Mouse (Mus musculus) intestine, embryonic 14.5 days (tissue): Measurements from ENCODE around the gene Rpn1. TPM values are rescaled to one million over a fixed set of nuclear protein-coding genes. Genes with fewer than 3 reads are reported as not detected.

ENCODE experiments used
- ATAC-seq: fragments of 200-750 bp; cut with Nextera tagmentation; replicated peaks from 2 replicates; pipeline ENCODE4 v1.8.0; 2017; ENCODE audit warnings: low read depth, moderate number of reproducible peaks, moderate TSS enrichment, moderate library complexity; ENCODE audit not compliant: low FRiP score, low TSS enrichment
- DNase-seq: peaks from one replicate; pipeline ENCODE4 v3.0.0-alpha.2; 2018; ENCODE audit warnings: low spot score
- H3K27ac ChIP-seq: fragments of 300-500 bp; sonication (generic); 2 replicates; pipeline ENCODE4 v1.5.1; 2014; ENCODE audit warnings: low read depth, mild to moderate bottlenecking, control low read depth
- H3K27me3 ChIP-seq: fragments of 300-500 bp; sonication (generic); replicated peaks from 2 replicates; pipeline ENCODE4 v1.6.1; 2014; ENCODE audit warnings: low read length, control low read depth; ENCODE audit not compliant: control insufficient read depth, insufficient read depth
- H3K36me3 ChIP-seq: fragments of 300-500 bp; sonication (generic); 2 replicates; pipeline ENCODE4 v1.6.1; 2014; ENCODE audit warnings: low read length, control low read depth; ENCODE audit not compliant: control insufficient read depth, insufficient read depth
- H3K4me1 ChIP-seq: fragments of 300-500 bp; sonication (generic); replicated peaks from 2 replicates; pipeline ENCODE4 v1.6.1; 2014; ENCODE audit warnings: low read length, control low read depth, mixed read lengths; ENCODE audit not compliant: control insufficient read depth, insufficient read depth
- H3K4me2 ChIP-seq: fragments of 300-500 bp; sonication (generic); 2 replicates; pipeline ENCODE4 v1.6.1; 2014; ENCODE audit warnings: low read length
- H3K4me3 ChIP-seq: fragments of 300-500 bp; sonication (generic); 2 replicates; pipeline ENCODE4 v1.5.1; 2014; ENCODE audit warnings: low read depth, low read length, control low read depth, mixed read lengths
- H3K9ac ChIP-seq: fragments of 300-500 bp; sonication (generic); 2 replicates; pipeline ENCODE4 v1.6.1; 2014; ENCODE audit warnings: mild to moderate bottlenecking, low read length
- H3K9me3 ChIP-seq: fragments of 300-500 bp; sonication (generic); 2 replicates; pipeline ENCODE4 v1.6.1; 2016; ENCODE audit warnings: low read length, control low read depth; ENCODE audit not compliant: control insufficient read depth
- WGBS: fragments of 180-500 bp; shearing (Covaris S2); extraction: QIAGEN DNeasy Blood & Tissue Kit; methylation state at CpG from one replicate; pipeline ENCODE4 v1.1.7; 2014; 5-methylcytosine and 5-hydroxymethylcytosine counted together
- microRNA-seq: library from miRNA; unstranded; fragments of <30 nt; microRNA quantifications from one replicate; pipeline ENCODE4, GENCODE M21; 2016
- polyA plus RNA-seq: library from polyadenylated mRNA; unstranded; fragments of >200 nt; fragmentation: Nextera tagmentation; extraction: Ambion mirVana; gene quantifications from 2 replicates; pipeline ENCODE4 v1.2.1, GENCODE M21; 2014

Gene Rpn1
- polyA plus RNA-seq, 1 experiment from 2014 or later = 386 TPM

- DNase-seq (no peak), ATAC-seq (no peak)
- H3K4me3 ChIP-seq = no peak overlapping the region
- H3K27ac ChIP-seq = no peak overlapping the region
- no peak overlapping the region for H3K4me2 ChIP-seq
- H3K36me3 ChIP-seq = no peaks in the 10 kb centered on the region
- H3K4me1 ChIP-seq = no peaks in the 10 kb centered on the region
- no peaks in the 10 kb centered on the region for H3K9me3 ChIP-seq
- no peaks in the 10 kb centered on the region for H3K27me3 ChIP-seq
- 69% methylated on average over 6 of the region's 6 CpGs for WGBS
- H3K9ac ChIP-seq = no peak overlapping the region
These were observed 68.7 kb downstream of the Rpn1 start for GRCm38 (mm10) chr6:88152979-88153378.

Small RNAs within 50 kb of the gene (microRNA-seq; reads per million reads assigned to microRNA genes)
- not detected for gene Mir6376

Other genes starting within 250 kb of the Rpn1 start
- gene Gm45140, start 248.7 kb upstream of the Rpn1 start, polyA plus RNA-seq = 2.6 and 3.7 TPM in 2 replicates
- 51.0 and 52.3 TPM in 2 replicates for gene Isy1, start 245.7 kb upstream of the Rpn1 start, polyA plus RNA-seq
- gene Cnbp, start 233.4 kb upstream of the Rpn1 start, polyA plus RNA-seq = 1,199 and 1,261 TPM in 2 replicates
- 170 and 172 TPM in 2 replicates for gene Copg1, start 196.7 kb upstream of the Rpn1 start, polyA plus RNA-seq
- gene Hmces, start 170.5 kb upstream of the Rpn1 start, polyA plus RNA-seq = 45.1 and 46.1 TPM in 2 replicates
- gene H1fx, start 102.8 kb upstream of the Rpn1 start, polyA plus RNA-seq = 18.5 and 21.1 TPM in 2 replicates
- 259 and 277 TPM in 2 replicates for gene Rab7, start 39.2 kb upstream of the Rpn1 start, polyA plus RNA-seq
- gene Gata2, start 109.4 kb downstream of the Rpn1 start, polyA plus RNA-seq = 3.7 and 4.7 TPM in 2 replicates
- not detected in 2 replicates for gene Dnajb8, start 137.8 kb downstream of the Rpn1 start, polyA plus RNA-seq